26 mouse cellular contexts compared by ENCODE assay signal in the genomic region with DNA sequence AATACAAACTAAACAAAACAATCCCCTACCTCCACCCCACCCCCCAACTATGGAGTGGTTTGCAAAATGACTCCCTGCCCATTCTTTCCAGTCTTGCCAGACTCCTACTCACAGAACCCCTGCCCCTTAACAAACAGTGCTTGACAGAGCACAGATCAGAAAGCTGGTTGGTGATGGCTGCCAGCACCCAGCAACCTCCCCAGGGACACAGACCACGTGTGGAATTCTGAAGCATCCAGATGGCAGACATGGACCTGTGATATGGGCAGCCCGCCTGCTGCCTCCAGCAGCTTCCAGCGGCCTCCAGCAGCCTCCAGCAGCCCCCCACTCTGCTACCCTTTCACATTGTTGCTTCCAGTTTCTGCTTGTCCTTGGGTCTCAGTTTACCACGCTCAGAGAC. TPM values are rescaled to one million over a fixed set of nuclear protein-coding genes. Genes with fewer than 3 reads are reported as not detected.
DNase-seq lines count a peak whose midpoint lies in the region; ATAC-seq lines count a peak whose summit lies in the region.
"Had no signal": no experiment of that assay in that cellular context is flagged by ENCODE, and none has a peak within 500 bp of the region (broad histone marks: within the 10 kb centered on the region; RNA-seq: fewer than 3 reads in every experiment).

No protein-coding gene starts in this region.

- H3K4me1 ChIP-seq in heart, embryonic 12.5 days (replicated peaks), result peaks cover 16% of the 10 kb centered on the region
- H3K4me1 ChIP-seq in lung, embryonic 15.5 days, result peaks cover 39% of the 10 kb centered on the region

- H3K27ac ChIP-seq in heart, embryonic 12.5 days (ENCODE audit: poor library complexity, severe bottlenecking), result no peak overlapping the region
- H3K27ac ChIP-seq in lung, embryonic 15.5 days, result 0 out of 2 replicates have a peak overlapping the region, but pooled peaks have one; percentile 16
- H3K27ac ChIP-seq: embryonic facial prominence, embryonic 13.5 days; gastrocnemius, adult 2 months; hindbrain, embryonic 14.5 days had no signal

- no peak overlapping the region for H3K9ac ChIP-seq in heart, embryonic 12.5 days
- H3K9ac ChIP-seq in lung, embryonic 15.5 days, result no peak overlapping the region
- H3K9ac ChIP-seq: embryonic facial prominence, embryonic 13.5 days; hindbrain, embryonic 14.5 days had no signal

- no peaks in the 10 kb centered on the region for H3K9me3 ChIP-seq in heart, embryonic 12.5 days (replicated peaks)
- H3K9me3 ChIP-seq in lung, embryonic 15.5 days, result no peaks in the 10 kb centered on the region
- H3K9me3 ChIP-seq: embryonic facial prominence, embryonic 13.5 days had no signal

- H3K36me3 ChIP-seq in heart, embryonic 12.5 days, result no peaks in the 10 kb centered on the region
- no peaks in the 10 kb centered on the region for H3K36me3 ChIP-seq in lung, embryonic 15.5 days
- H3K36me3 ChIP-seq: embryonic facial prominence, embryonic 13.5 days; G1E had no signal

- H3K4me2 ChIP-seq in heart, embryonic 12.5 days, result no peak overlapping the region
- H3K4me2 ChIP-seq in lung, embryonic 15.5 days, result no peak overlapping the region
- H3K4me2 ChIP-seq: embryonic facial prominence, embryonic 13.5 days; heart, embryonic 11.5 days; hindbrain, embryonic 14.5 days had no signal

- 40% methylated on average over 4 of the region's 4 CpGs for whole genome bisulfite sequencing in heart, embryonic 12.5 days
- 62% methylated on average over 4 of the region's 4 CpGs for WGBS in lung, embryonic 15.5 days

- H3K27me3 ChIP-seq in heart, embryonic 12.5 days (replicated peaks), result 0 out of 2 replicates have a peak, but pooled peaks cover under 1% of the 10 kb centered on the region
- H3K27me3 ChIP-seq in lung, embryonic 15.5 days, result peaks cover 2% of the 10 kb centered on the region; the same call in 1 of the 2 replicates
- H3K27me3 ChIP-seq: embryonic facial prominence, embryonic 13.5 days had no signal

- no peak overlapping the region for H3K4me3 ChIP-seq in heart, embryonic 12.5 days
- H3K4me3 ChIP-seq in lung, embryonic 15.5 days, result no peak overlapping the region
- H3K4me3 ChIP-seq: embryonic facial prominence, embryonic 13.5 days; gastrocnemius, adult 2 months had no signal

- ATAC-seq in heart, embryonic 12.5 days (ENCODE audit: insufficient number of reproducible peaks, low FRiP score), result peak; percentile 26; the same call in 1 of the 2 replicates
- no peak for ATAC-seq in lung, embryonic 15.5 days (ENCODE audit: borderline replicate concordance, extremely low read depth, low FRiP score, low TSS enrichment)
- ATAC-seq: CD4-positive, CD25-positive, alpha-beta regulatory T cell, adult 4 months; forebrain, embryonic 14.5 days; inflammation-experienced regulatory T-cells, adult 6 months had no signal

- peak; percentile 48 to 61 for DNase-seq in cerebellum, postnatal 10 days
- no peak for DNase-seq in cerebellum, postnatal 36 days
- no peak for DNase-seq in heart, postnatal 4 days
- DNase-seq in lung, adult 18-20 months, result no peak
- DNase-seq in thymus, postnatal 14 days, result peak; percentile 28
- no peak for DNase-seq in thymus, postnatal 36 days
- DNase-seq: adrenal gland, postnatal 10 days; B cell, adult 2 months; cerebellum, adult 11 months; cerebellum, adult 8-10 months; cerebellum, postnatal 25 days; gastrocnemius, adult 2 months; gastrocnemius, postnatal 25 days; heart, postnatal 36 days had no signal

RNA-seq across cellular contexts. Expression of a gene that starts 21.1 kb away (rescaled TPM):
- 0.59 and 0.69 TPM in 2 replicates for polyA plus RNA-seq in heart, embryonic 12.5 days (2016; fragmentation: Nextera tagmentation; extraction: Ambion mirVana)
- under 1 TPM; 0.81 to 0.88 TPM for total RNA-seq in heart, postnatal 4 days (2021)
- polyA plus RNA-seq in lung, embryonic 15.5 days (2015; fragmentation: Nextera tagmentation; extraction: Ambion mirVana), result 6.9 and 7.3 TPM in 2 replicates
- total RNA-seq: adrenal gland, postnatal 10 days; adrenal gland, postnatal 4 days; G1E; gastrocnemius, adult 2 months; gastrocnemius, postnatal 25 days; granulocyte monocyte progenitor cell, adult 5-6 weeks had no signal
- polyA plus RNA-seq: CD4-positive, CD25-positive, alpha-beta regulatory T cell, adult 4 months; G1E; inflammation-experienced regulatory T-cells, adult 6 months had no signal

RNA-seq across cellular contexts. Expression of a gene that starts 35.0 kb away (rescaled TPM):
- not detected in 2 replicates for polyA plus RNA-seq in heart, embryonic 12.5 days (2016; fragmentation: Nextera tagmentation; extraction: Ambion mirVana)
- total RNA-seq in heart, postnatal 4 days (2021), result not detected
- polyA plus RNA-seq in lung, embryonic 15.5 days (2015; fragmentation: Nextera tagmentation; extraction: Ambion mirVana), result 0.22 and 0.36 TPM in 2 replicates
- total RNA-seq: adrenal gland, postnatal 10 days; adrenal gland, postnatal 4 days; G1E; gastrocnemius, postnatal 25 days; granulocyte monocyte progenitor cell, adult 5-6 weeks; heart, postnatal 36 days had no signal
- polyA plus RNA-seq: CD4-positive, CD25-positive, alpha-beta regulatory T cell, adult 4 months; embryonic facial prominence, embryonic 13.5 days; forebrain, embryonic 14.5 days; G1E; heart, embryonic 11.5 days; heart, embryonic 16.5 days; inflammation-experienced regulatory T-cells, adult 6 months had no signal

Comparison
In these comparisons a context has a peak if more than half of its experiments do, and no peak if none do; other contexts are left out.
1. DNase-seq: peak in cerebellum, postnatal 10 days (2 of 2) and thymus, postnatal 14 days (single experiment); none in cerebellum, postnatal 36 days (0 of 2), heart, postnatal 4 days (single experiment), lung, adult 18-20 months (0 of 2) and thymus, postnatal 36 days (0 of 2).